Mouse (Mus musculus): Measurements from ENCODE around the gene Dot1l.
A peak's percentile ranks its signal among the peaks of the same experiment; 100 is the strongest.

The Dot1l gene

GRCm38 (mm10) chr10:80792175-80793032, 37.4 kb downstream of the Dot1l start:
- DNase-seq (ENCODE audit: low spot score in 2 of 2), result peak in 1 of 2 experiments; percentile 69

GRCm38 (mm10) chr10:80793033-80793784, 38.2 kb downstream of the Dot1l start:
- DNase-seq (ENCODE audit: low spot score in 2 of 2), result no peak

GRCm38 (mm10) chr10:80793803-80794202, 38.8 kb downstream of the Dot1l start:
- DNase-seq (ENCODE audit: low spot score in 2 of 2), result no peak

GRCm38 (mm10) chr10:80794750-80795149, 39.7 kb downstream of the Dot1l start:
- DNase-seq (ENCODE audit: low spot score in 2 of 2), result no peak

GRCm38 (mm10) chr10:80796307-80796848, 41.4 kb downstream of the Dot1l start:
- no peak for DNase-seq (ENCODE audit: low spot score in 2 of 2)

- DNase-seq (ENCODE audit: low spot score in 2 of 2), result peak in 1 of 2 experiments; percentile 79
These were observed 42.5 kb downstream of the Dot1l start for GRCm38 (mm10) chr10:80797186-80798149.

GRCm38 (mm10) chr10:80798150-80799006, 43.4 kb downstream of the Dot1l start, which contains the start of the genes Sf3a2 and Plekhj1:
TSS of gene Sf3a2 (plus strand) at chr10:80798198.
TSS of gene Plekhj1 (minus strand) at chr10:80798626.
- DNase-seq (ENCODE audit: low spot score in 2 of 2), result peak; percentile 94 to 99

GRCm38 (mm10) chr10:80799070-80799566, 44.1 kb downstream of the Dot1l start:
- no peak for DNase-seq (ENCODE audit: low spot score in 2 of 2)

GRCm38 (mm10) chr10:80802204-80802912, 47.4 kb downstream of the Dot1l start:
- DNase-seq (ENCODE audit: low spot score in 2 of 2), result no peak

GRCm38 (mm10) chr10:80802996-80803395, 48.0 kb downstream of the Dot1l start:
- DNase-seq (ENCODE audit: low spot score in 2 of 2), result no peak

GRCm38 (mm10) chr10:80804340-80804739, 49.3 kb downstream of the Dot1l start:
- no peak for DNase-seq (ENCODE audit: low spot score in 2 of 2)

- DNase-seq (ENCODE audit: low spot score in 2 of 2), result no peak
These were observed 49.9 kb downstream of the Dot1l start, which contains the start of gene Amh for GRCm38 (mm10) chr10:80804916-80805315. TSS of gene Amh (plus strand) at chr10:80805243.

- no peak for DNase-seq (ENCODE audit: low spot score in 2 of 2)
These were observed 50.3 kb downstream of the Dot1l start for GRCm38 (mm10) chr10:80805322-80805721.

- peak; percentile 87 to 96 for DNase-seq (ENCODE audit: low spot score in 2 of 2)
These were observed 50.9 kb downstream of the Dot1l start for GRCm38 (mm10) chr10:80805925-80806324.

GRCm38 (mm10) chr10:80806341-80807056, 51.5 kb downstream of the Dot1l start:
- DNase-seq (ENCODE audit: low spot score in 2 of 2), result peak in 1 of 2 experiments; percentile 72

- peak; percentile 52 to 78 for DNase-seq (ENCODE audit: low spot score in 2 of 2)
These were observed 52.1 kb downstream of the Dot1l start for GRCm38 (mm10) chr10:80807057-80807627.

GRCm38 (mm10) chr10:80808099-80808984, 53.3 kb downstream of the Dot1l start:
- DNase-seq (ENCODE audit: low spot score in 2 of 2), result no peak

All from spleen, postnatal 4 days (tissue).